Mouse (Mus musculus) gastrocnemius, postnatal 14 days (tissue): Measurements from ENCODE around the gene Slc16a11. TPM values are rescaled to one million over a fixed set of nuclear protein-coding genes. Genes with fewer than 3 reads are reported as not detected.
"Not testable (repeated sequence)": the region's sequence is repeated elsewhere in the genome, so short reads cannot be mapped to it uniquely, and the experiment has no call there.

ENCODE experiments used
- DNase-seq: peaks from one replicate; pipeline ENCODE4 v3.0.0; 2021; ENCODE audit warnings: mixed read lengths
- intact Hi-C: fragments of 180-260 bp; cut with DNase I; formaldehyde crosslinking; loops from one replicate; pipeline ENCODE4 v1.15.1; 2025; ENCODE audit warnings: low total_unique reads
- long read RNA-seq, 2 experiments: library from polyadenylated mRNA; stranded (forward); transcript quantifications; one replicate each; pipeline ENCODE4 v2.0.0; 2021
- total RNA-seq, 2 experiments: library from RNA; stranded (reverse); gene quantifications; 2 replicates each; pipeline ENCODE4 v1.2.3; 2021

Gene Slc16a11
- under 1 TPM in 1 of 2 experiments, not detected in 1; 0.22 TPM for total RNA-seq
- long read RNA-seq, experiment 1, result 0 reads
- long read RNA-seq, experiment 2, result 0 reads

DNA sequence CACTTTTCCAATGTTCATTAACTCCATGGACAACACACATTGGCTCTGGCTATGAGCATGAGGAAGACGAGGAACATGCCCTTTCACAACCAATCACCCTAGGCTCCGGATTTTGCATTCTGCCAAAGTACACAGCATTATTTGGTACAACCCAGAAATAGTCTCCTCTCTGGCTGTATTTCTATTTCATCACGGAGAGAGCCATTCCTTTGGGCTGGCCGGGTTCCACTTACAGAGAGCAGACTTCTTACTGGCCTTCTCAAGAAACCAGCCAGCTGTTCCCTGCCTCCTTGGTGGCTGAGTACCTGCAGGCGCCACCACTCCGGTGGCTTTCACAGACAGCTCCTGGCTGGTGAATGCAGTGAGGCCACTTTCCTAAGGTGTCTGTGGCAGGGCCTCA lies at the start of gene Slc16a11:
Slc16a11 (plus strand) TSS at position 330 of the 400 bp plus-strand sequence.
- intact Hi-C loops, result loop anchor here (5.0 kb wide), 1 partner anchor 135 kb away; no protein-coding TSS in a partner anchor
- DNase-seq, result no peak

DNA sequence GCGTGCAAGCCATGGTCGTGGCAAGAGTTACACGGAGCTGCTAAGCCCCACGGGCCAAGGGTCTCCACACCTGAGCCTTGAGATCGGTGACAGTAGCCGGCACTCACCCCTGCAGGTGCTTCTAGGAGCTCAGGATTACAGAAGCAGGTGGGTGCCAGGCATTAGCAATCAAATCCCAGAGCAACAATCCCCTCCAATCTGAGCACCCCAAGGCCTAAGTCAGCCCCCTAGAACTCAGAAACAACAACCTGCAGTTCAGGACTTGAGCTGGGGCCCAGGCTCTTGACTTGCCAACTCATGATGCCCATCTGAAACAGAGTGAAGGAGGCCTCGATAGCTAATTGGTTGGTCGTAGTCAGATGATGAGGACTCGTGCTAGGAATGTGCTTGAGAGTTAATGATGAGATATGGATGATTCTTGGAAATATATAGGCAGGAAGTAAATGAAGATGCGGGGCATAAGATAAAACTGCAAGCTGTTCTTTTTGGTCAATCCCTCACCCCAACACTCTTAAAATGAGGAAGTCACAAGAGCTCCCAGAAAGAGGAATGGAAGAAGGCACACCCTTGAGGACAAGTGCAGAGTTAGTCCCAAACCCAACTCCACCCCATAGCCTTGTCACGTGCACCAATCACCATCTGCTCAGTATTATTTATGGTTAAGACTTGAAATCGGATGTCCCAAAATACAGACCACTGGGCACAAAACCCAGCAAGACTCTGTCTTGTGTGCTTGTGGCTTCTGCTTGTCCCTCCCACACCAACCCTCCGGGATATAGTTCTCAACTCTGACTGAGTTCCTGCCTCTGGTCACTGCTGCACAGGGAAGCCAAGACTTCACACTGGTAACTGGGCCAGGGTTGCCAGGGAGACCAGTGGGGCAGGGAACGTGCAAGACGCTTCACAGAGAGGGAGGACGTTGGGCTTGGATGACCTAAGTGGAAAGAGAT lies 46.3 kb upstream of the Slc16a11 start:
- DNase-seq, result peak; percentile 17
- intact Hi-C loops, result no loop called here

DNA sequence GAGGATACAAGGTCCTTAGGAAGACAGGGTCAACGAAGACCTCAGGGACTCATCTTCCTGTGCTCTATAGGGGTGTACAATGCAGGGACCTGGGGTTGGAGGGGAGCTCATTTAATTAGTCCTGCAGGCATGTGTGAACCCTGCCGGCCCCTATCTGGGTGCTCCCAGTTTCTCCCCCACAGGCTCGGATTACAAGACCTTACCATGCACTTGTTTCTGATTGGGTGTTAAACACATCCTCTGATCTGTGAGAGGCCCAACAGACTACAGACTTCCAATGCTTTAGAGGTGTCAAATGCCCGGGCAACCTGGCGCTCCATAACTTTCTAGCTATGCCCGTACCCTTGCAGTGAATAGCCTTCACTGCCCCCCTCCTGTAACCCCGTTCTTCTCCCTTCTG lies 44.4 kb upstream of the Slc16a11 start:
- intact Hi-C loops, result no loop called here
- DNase-seq, result no peak

DNA sequence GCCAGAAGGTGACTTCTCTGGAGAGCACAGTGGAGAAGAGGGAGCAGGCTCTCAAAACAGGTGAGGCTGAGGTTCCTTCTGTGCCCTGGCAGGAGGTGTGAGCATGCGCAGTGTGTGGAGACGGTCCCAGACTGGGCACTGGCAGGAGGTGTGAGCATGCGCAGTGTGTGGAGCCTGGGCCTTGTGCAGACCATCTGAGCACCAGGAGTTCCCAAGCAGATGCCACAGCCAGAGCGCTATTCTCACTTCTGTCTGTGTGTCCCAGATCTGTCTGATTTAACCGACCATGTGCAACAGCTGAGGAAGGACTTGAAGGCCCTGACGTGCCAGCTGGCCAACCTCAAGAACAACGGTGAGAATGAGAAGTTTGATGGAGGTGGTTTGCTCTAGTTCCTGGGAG lies 43.1 kb upstream of the Slc16a11 start:
- intact Hi-C loops, DNase-seq: not testable (repeated sequence)

DNA sequence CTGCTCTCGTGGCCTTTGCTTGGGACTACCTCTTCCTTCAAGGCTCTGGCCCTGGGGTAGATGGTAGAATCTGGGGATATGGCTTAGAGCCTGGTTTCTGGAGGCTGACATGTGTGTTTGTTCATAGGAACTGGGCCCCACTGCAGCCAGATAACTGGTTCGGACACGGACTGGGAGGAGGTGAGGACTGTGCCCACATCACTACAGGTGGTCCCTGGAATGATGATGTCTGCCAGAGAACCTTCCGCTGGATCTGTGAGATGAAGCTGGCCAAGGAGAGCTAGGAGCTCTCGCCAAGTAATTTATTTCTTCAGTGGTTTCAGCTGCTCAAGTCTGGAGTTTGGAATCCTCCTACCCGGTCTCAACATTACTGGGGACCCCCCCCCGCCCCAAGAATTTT lies 42.3 kb upstream of the Slc16a11 start:
- intact Hi-C loops, result no loop called here

DNA sequence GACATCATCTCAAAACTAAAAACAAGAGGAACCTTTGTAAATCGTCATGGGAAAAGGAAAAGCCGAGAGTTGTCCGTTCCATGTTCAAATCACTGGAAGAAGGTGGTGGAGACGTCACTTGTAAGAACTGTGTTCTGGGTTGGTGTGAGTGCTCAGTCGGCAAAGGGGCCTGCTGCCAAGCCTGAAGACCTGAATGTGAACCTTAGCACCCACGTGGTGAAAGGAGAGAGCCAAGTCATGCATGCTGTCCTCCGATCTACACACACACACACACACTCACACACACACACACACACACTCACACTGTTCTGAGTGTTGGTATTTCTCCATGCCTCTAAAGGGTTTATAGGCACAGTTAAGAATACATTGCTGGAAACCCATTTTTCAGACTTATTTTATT lies 41.4 kb upstream of the Slc16a11 start:
- intact Hi-C loops, result no loop called here
- DNase-seq, result no peak

More for the DNA sequence above, 42.3 kb upstream of the Slc16a11 start:
- no peak for DNase-seq

DNA sequence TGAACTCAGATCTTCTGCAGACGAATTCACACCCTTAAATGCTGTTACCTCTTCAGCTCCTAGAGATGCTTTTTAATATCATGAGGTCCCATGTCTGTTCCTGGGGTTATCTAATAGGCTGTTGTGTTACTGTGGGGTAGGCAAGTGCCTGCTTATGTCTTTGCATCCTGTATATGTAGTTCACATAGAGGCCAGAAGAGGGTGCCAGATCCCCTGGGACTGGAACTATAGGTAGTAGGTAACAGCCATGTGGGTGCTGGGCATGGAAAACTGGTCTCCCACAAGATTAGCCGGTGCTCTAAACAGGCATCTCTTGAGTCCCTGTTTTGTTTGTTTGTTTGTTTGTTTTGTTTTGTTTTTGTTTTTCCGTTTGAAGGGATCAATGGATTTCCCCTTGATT lies 40.7 kb upstream of the Slc16a11 start:
- no peak for DNase-seq
- intact Hi-C loops, result no loop called here

DNA sequence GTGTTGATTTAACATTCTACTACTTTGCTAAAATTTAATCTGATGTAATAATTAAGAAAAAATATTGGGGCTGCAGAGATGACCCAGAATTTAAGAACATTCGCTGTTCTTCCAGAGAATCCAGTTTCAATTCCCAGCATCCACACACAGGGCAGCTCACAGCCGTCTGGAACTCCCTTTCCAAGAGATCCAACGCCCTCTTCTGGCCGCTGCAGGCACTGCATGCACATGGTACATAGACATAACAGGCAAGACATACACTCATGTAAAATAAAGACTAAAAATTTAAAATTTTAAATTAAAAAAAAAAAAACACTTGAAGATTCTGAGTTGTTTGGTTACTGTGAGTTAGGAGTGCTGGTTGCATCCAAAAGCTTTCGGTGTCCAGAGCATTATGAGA lies 40.3 kb upstream of the Slc16a11 start:
- intact Hi-C loops, result no loop called here
- no peak for DNase-seq

DNA sequence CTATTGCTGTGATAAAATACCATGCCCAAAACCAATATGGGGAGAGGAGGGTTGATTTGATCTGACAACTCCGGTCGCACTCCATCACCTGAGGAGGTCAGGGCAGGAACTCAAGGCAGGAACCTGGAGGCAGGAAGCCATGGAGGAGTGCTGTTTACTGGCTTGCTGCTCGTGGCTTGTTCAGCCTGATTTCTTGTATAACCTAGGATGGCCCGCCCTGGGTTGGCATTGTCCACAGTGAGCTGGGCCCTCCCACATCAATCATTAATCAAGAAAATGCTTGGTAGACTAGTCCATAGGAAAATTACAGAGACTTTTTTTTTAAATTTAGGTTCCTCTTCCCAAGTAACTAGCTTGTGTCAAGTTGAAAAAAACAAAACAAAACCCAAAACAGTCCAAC lies 38.1 kb upstream of the Slc16a11 start:
- no peak for DNase-seq
- intact Hi-C loops, result no loop called here

DNA sequence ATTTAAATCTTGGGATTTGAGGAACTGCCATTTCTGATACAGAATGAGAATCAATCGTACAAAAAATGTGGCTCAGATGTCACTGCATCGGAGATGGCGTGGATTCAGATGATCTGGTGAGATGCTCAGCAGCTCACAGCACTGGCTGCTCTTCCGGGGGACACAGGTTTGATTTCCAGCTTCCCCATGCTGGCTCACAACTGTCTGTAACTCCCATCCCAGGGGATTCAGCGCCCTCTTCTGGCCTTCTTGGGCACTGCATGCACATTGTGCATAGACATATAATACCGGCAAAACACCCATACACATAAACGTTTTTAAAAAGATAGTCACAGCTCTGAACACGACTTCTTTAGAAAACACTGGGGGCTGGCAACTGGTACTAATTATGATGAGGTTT lies 34.9 kb upstream of the Slc16a11 start:
- DNase-seq, result no peak
- intact Hi-C loops, result no loop called here

DNA sequence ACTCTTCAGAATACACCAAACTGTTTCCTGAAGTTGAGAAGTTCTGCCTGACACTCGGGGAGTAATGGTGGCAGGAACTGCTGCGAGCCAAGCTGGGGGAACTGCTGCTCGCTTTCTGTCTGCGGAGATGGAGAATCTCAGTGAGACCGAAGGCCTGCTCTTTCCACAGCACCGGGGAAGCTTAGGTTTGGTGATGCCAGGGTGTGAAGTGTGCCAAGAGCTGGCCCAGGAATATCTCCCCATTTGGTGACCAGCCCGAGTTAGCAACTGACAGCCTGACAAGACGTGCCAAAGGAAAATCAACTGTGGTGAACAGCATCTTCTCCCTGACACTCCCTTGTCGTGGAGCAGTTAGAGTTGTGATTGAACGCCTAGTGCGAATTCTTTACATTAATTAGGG lies 34.2 kb upstream of the Slc16a11 start:
- intact Hi-C loops, result no loop called here
- no peak for DNase-seq

DNA sequence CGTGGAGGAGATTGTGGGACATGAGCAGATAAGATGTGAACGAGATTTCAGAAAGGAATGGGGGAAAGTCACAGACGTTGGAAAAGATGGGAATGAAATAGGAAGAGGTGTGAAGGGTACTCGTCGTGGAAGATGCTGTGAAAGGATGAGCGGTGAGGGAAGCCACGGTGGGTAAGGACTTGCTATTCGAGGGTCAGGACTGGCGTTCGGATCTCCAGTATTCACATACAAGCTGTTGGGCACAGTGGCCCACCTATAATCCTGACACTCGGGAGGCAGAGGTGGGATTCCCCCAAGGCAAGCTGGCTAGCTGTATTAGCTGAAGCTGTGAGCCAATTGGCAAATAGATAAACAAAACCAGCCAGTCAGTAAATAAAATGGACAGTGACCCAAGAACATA lies 33.8 kb upstream of the Slc16a11 start:
- intact Hi-C loops, result no loop called here
- DNase-seq, result no peak

DNA sequence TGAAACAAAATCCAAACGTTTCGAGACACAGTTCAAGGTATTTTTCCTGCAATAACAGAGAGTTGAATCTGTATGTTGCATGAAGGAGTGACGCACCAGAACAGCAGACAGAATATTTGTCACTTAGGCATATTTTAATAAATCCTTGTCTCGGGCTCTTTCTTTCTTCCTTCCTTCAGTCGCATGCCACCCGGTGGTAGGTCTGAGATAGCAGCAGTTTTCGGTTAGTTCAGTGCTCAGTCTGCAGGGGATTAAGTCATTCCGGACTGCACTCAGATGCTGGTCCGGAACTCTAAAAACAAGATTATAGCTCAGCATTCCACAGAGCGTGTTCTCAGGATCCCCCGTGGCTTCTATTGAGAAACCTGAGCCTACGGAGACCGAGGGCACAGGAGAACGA lies 33.2 kb upstream of the Slc16a11 start:
- intact Hi-C loops, result no loop called here
- no peak for DNase-seq

DNA sequence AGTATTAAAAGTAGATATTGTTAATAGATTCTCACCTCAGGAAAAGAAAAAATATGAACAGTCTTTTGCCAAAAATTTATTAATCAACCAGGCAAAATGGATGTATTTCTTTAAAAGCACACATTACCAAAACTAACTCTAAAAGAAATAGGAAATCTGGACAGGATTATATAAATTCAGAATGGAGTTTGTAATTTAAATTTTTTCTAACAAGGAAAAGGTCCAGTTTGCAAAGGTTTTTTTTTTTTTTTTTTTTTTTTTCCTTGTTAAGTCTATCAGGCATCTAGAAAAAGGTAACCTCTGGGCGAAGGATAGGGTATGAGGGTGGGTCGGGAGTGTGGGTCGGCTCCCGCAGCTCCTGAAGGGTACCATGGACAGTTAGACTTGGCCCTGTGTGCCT lies 32.1 kb upstream of the Slc16a11 start:
- DNase-seq, result no peak
- intact Hi-C loops, result no loop called here

DNA sequence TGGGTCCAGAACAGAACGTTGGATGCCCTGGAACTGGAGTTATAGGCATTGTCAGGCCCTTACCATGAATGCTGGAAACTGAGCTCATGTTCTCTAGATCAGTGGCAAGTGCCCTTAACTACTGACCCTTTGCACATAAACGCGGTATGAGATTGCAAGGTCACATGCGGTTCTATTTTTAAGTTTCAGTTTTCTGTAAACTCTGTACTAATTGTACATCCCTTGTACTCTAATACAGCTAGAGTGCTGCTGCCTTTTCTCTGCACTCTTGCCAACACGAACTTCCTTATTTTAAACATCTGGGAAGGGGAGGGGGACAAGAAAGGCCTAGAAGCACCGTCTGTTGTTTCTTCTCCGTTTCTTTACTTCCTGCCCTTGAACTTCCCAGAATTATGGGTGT lies 27.4 kb upstream of the Slc16a11 start:
- DNase-seq, result no peak
- intact Hi-C loops, result no loop called here

DNA sequence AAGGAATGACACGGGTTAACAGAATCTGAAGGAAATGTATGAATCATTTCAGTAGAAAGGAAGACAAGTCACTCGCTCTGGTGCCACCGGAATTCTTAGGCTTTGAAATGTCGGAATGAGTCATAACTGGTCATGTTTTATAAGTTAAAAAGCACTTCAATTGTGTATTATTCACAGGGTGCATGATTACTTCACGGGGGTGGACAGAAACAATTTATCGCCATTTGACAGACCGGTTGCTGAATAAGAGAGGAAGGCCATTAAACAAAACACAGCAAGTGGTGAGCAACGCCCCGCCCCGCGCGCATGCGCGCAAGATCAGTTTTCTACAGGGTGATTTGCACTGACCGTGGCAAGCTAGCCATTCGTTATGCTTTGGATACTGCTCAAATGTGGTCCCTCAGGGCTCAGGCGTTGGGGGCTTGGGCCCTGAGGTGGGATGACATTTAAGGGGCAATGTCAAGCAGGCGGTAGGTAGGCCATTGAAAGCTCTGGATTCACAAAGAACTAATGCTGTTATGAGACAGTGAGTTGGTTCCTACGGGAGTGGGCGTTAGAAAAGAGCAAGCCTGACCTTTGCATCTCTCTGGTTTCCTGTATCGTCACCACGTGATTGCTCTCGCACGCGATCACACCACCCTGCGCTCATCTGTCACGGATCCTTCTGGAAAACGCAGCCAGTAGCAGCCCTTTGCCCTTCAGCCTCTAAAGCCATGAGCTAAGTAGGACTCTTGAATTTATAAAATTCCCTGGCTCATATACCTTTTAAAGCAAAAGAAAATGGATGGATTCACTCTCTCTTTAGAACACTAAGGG lies 23.0 kb upstream of the Slc16a11 start:
- intact Hi-C loops, result no loop called here
- no peak for DNase-seq

DNA sequence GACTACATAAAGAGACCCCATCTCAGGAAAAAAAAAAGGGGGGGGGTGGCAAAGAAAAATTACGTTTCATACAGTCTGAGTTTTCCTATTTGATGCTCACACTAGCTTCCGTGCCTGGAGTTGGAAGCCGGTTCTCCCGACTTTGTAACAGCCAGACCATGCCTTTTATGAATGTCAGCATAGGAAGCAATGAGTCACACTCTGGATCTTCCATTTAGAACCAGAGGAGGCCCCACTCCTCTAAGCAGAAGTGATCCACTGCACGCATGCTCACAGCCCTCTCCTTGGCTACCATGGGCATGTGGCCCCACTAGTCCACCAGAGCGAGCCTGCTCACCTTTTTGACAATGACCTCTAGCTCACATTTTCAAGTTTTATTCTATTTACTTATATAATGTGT lies 21.4 kb upstream of the Slc16a11 start:
- DNase-seq, result no peak
- intact Hi-C loops, result no loop called here

DNA sequence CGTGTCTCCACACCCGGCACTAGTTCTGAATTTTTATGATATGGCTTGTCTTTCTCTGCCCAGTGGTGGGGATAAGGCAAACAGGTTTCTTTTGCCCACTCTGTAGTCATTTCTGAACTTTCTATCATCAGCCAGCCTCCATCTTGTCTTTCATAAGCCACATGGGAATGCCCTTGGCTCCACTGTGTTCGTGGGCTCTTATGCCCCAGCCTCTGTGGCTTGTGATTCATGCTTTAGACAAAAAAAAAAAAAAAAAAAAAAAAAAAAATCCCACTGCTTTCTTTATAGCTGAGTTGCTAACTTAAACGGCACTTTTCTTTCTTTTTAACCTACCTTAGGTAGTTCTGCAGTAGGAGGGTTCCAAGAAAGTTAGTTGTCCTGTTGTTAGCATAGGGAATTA lies 20.4 kb upstream of the Slc16a11 start:
- intact Hi-C loops, result no loop called here
- no peak for DNase-seq

DNA sequence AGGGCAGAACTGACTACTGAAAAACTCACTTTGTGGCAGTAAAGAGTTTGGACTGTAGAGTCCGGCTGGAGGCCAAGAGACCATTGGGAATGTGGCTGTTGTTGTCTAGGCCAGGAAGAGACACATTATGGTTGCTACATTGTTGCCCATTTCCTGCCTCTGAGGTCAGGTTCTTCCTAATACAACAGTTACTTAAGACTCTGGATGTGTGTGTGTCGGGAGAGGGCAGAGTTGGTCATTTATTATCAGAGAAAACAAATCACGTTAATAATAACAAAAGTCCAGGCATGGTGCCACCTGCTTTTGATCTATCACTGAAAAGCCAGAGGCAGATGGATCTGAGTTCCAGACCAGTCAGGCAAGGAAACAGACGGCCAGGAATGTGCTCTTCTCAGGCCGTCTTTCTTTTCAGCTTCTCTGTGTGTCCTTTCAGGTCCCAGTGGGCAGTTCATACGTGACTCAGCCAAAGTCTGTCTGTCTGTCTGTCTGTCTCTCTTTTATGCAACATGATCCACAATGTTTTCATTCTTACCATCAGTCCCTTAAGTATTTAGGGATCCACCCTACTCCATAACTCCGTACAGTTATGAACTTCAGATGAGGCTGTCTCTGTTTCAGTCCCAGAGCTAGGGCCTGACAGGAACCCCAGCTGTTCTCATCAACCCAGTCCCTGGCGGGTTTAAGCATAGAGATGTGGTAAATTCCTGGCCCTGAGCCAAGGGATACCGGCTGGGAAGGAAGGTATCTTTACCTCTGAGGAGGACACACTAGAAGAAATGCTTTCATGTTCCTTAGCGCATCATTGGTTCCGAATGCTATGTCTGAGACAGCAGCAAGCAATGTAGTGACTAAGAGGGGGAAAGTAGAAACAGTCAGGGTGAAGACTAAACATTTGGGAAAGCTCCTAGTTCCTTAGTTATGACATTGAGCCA lies 18.9 kb upstream of the Slc16a11 start:
- intact Hi-C loops, result no loop called here
- no peak for DNase-seq

DNA sequence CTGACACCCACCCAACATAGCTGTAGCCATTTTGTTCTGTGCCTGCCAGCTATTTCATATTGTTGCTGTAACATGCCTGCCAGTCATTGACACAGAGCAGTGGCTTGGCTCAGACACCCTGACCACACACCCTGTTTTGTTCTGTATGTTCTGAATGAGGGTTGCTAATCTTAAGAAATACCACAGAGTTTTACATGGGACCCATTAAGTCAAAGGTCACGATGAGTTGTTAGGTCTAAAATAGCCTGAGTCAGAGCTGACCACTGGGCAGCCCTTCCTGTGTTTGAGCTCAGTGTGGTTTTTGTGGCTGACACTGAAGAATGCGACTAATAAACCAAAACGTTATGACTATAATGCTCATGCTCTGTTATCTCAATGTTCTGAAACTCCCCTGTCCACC lies 14.2 kb upstream of the Slc16a11 start:
- DNase-seq, result no peak
- intact Hi-C loops, result no loop called here
